Mouse (Mus musculus): ENCODE results near the gene Tpst1. TPM values are rescaled to one million over a fixed set of nuclear protein-coding genes. Genes with fewer than 3 reads are reported as not detected.
A peak's percentile ranks its signal among the peaks of the same experiment; 100 is the strongest.

The Tpst1 gene
- total and polyA plus RNA-seq, 3 experiments = 31.7 to 32.3 TPM; not detected in 1

- no peak for TF ChIP-seq UBTF (IDR thresholded peaks at IDR 0.05; ENCODE audit: borderline replicate concordance, insufficient read depth, low read depth, low read length)
- no peak for TF ChIP-seq NELFE (IDR thresholded peaks at IDR 0.05; ENCODE audit: low read depth, low read length)
- peak; percentile 82 for TF ChIP-seq SIN3A (IDR thresholded peaks at IDR 0.05; ENCODE audit: low read length)
- TF ChIP-seq MXI1 (IDR thresholded peaks at IDR 0.05; ENCODE audit: low read depth, low read length) = peak; percentile 42; the same call in 1 of the 2 replicates
- TF ChIP-seq ZMIZ1 (IDR thresholded peaks at IDR 0.05; ENCODE audit: low read depth, low read length) = no peak
- no peak for TF ChIP-seq BHLHE40 (IDR thresholded peaks at IDR 0.05; ENCODE audit: borderline replicate concordance, low read depth, low read length)
- peak; percentile 58 for TF ChIP-seq GATA1 (IDR thresholded peaks at IDR 0.05; ENCODE audit: low read depth, low read length)
- no peak for TF ChIP-seq MEF2A (IDR thresholded peaks at IDR 0.05; ENCODE audit: extremely low read depth, insufficient replicate concordance, low read depth, low read length, poor library complexity, severe bottlenecking)
- no peak for TF ChIP-seq NRF1 (IDR thresholded peaks at IDR 0.05; ENCODE audit: insufficient read depth, low read depth, low read length, poor library complexity, severe bottlenecking)
- TF ChIP-seq EP300 (IDR thresholded peaks at IDR 0.05; ENCODE audit: low read depth in 1 of 2, low read length in 2 of 2) = peak; percentile 62 to 67
Observed at GRCm38 (mm10) chr5:130067841-130068264, 5.3 kb upstream of the Tpst1 start (continued).

- no peaks in the 10 kb centered on the region for H3K9me3 ChIP-seq (replicated peaks; ENCODE audit: insufficient read depth, low read length)
- no peaks in the 10 kb centered on the region for H3K27me3 ChIP-seq (ENCODE audit: control insufficient read depth in 1 of 2, insufficient read depth in 2 of 2, low read length in 2 of 2)
- no peaks in the 10 kb centered on the region for H3K36me3 ChIP-seq (ENCODE audit: control insufficient read depth in 1 of 2, insufficient read depth in 2 of 2, low read length in 2 of 2)
- no peak overlapping the region for H3K27ac ChIP-seq (ENCODE audit: control insufficient read depth, low read depth, low read length)
- TF ChIP-seq E2F4 (IDR thresholded peaks at IDR 0.05; ENCODE audit: borderline replicate concordance, low read depth, low read length) (no peak), KAT2A (conservative IDR thresholded peaks at IDR 0.05; ENCODE audit: low read depth, low read length) (no peak), MAZ (IDR thresholded peaks at IDR 0.05; ENCODE audit: low read depth, low read length) (no peak), CHD1 (IDR thresholded peaks at IDR 0.05; ENCODE audit: low read depth, low read length) (no peak), SMC3 (IDR thresholded peaks at IDR 0.05; ENCODE audit: low read depth, low read length) (no peak), UBTF (IDR thresholded peaks at IDR 0.05; ENCODE audit: borderline replicate concordance, insufficient read depth, low read depth, low read length) (no peak), HCFC1 (IDR thresholded peaks at IDR 0.05; ENCODE audit: low read depth, low read length) (no peak), CHD2 (IDR thresholded peaks at IDR 0.05; ENCODE audit: low read length) (no peak), CTCF (IDR thresholded peaks at IDR 0.05 in 2 of 3, conservative IDR thresholded peaks at IDR 0.05 in 1 of 3; ENCODE audit: control insufficient read depth in 1 of 3, insufficient read depth in 1 of 3, low read depth in 2 of 3, low read length in 3 of 3, poor library complexity in 1 of 3, severe bottlenecking in 1 of 3) (no peak)
- peaks cover 5 to 10% of the 10 kb centered on the region in 2 experiments; a peak in 2 of 4 replicates for H3K4me1 ChIP-seq (ENCODE audit: control insufficient read depth in 1 of 2, insufficient read depth in 2 of 2, low read length in 2 of 2)
- no peak overlapping the region for H3K4me3 ChIP-seq (ENCODE audit: control insufficient read depth in 1 of 2, insufficient read depth in 1 of 2, low read depth in 2 of 2, low read length in 2 of 2)
- peaks cover 2% of the 10 kb centered on the region; the same call in 1 of the 2 replicates for H3K79me2 ChIP-seq (ENCODE audit: control insufficient read depth, insufficient read depth, low read length, poor library complexity)
- no peak for DNase-seq (ENCODE audit: low read depth, low spot score)
- H3K9ac ChIP-seq (ENCODE audit: control insufficient read depth, low read depth, low read length, poor library complexity, severe bottlenecking) = no peak overlapping the region
Observed at GRCm38 (mm10) chr5:130074491-130074890, 1.4 kb downstream of the Tpst1 start.

- Histone ChIP-seq H3K27me3 (ENCODE audit: control insufficient read depth in 1 of 2, insufficient read depth in 2 of 2, low read length in 2 of 2) (no peaks in the 10 kb centered on the region), H3K79me2 (ENCODE audit: control insufficient read depth, insufficient read depth, low read length, poor library complexity) (peaks cover 9% of the 10 kb centered on the region), H3K4me1 (ENCODE audit: control insufficient read depth in 1 of 2, insufficient read depth in 2 of 2, low read length in 2 of 2) (peaks cover 8 to 13% of the 10 kb centered on the region in 2 experiments), H3K9ac (ENCODE audit: control insufficient read depth, low read depth, low read length, poor library complexity, severe bottlenecking) (no peak overlapping the region), H3K9me3 (replicated peaks; ENCODE audit: insufficient read depth, low read length) (no peaks in the 10 kb centered on the region), H3K27ac (ENCODE audit: control insufficient read depth, low read depth, low read length) (no peak overlapping the region), H3K36me3 (ENCODE audit: control insufficient read depth in 1 of 2, insufficient read depth in 2 of 2, low read length in 2 of 2) (peaks cover 0 to 5% of the 10 kb centered on the region in 2 experiments; a peak in 1 of 4 replicates), H3K4me3 (ENCODE audit: control insufficient read depth in 1 of 2, insufficient read depth in 1 of 2, low read depth in 2 of 2, low read length in 2 of 2) (no peak overlapping the region)
- no peak for DNase-seq (ENCODE audit: low read depth, low spot score)
- TF ChIP-seq BHLHE40 (IDR thresholded peaks at IDR 0.05; ENCODE audit: borderline replicate concordance, low read depth, low read length) (no peak), POLR2A (IDR thresholded peaks at IDR 0.05; ENCODE audit: control insufficient read depth in 1 of 2, insufficient read depth in 1 of 2, low read depth in 1 of 2, low read length in 2 of 2, poor library complexity in 1 of 2) (no peak), RCOR1 (IDR thresholded peaks at IDR 0.05; ENCODE audit: low read depth, low read length) (no peak), EP300 (IDR thresholded peaks at IDR 0.05; ENCODE audit: low read depth in 1 of 2, low read length in 2 of 2) (no peak), ETS1 (IDR thresholded peaks at IDR 0.05; ENCODE audit: low read depth, low read length) (no peak), GATA1 (IDR thresholded peaks at IDR 0.05; ENCODE audit: low read depth, low read length) (no peak), CTCF (IDR thresholded peaks at IDR 0.05 in 2 of 3, conservative IDR thresholded peaks at IDR 0.05 in 1 of 3; ENCODE audit: control insufficient read depth in 1 of 3, insufficient read depth in 1 of 3, low read depth in 2 of 3, low read length in 3 of 3, poor library complexity in 1 of 3, severe bottlenecking in 1 of 3) (no peak), CHD2 (IDR thresholded peaks at IDR 0.05; ENCODE audit: low read length) (no peak), MYB (IDR thresholded peaks at IDR 0.05; ENCODE audit: low read depth, low read length) (no peak), ZC3H11A (IDR thresholded peaks at IDR 0.05; ENCODE audit: low read depth, low read length) (no peak), MXI1 (IDR thresholded peaks at IDR 0.05; ENCODE audit: low read depth, low read length) (no peak), ZMIZ1 (IDR thresholded peaks at IDR 0.05; ENCODE audit: low read depth, low read length) (no peak), TAL1 (IDR thresholded peaks at IDR 0.05; ENCODE audit: low read length) (no peak), USF1 (IDR thresholded peaks at IDR 0.05; ENCODE audit: low read depth, low read length) (no peak), E2F4 (IDR thresholded peaks at IDR 0.05; ENCODE audit: borderline replicate concordance, low read depth, low read length) (no peak), HCFC1 (IDR thresholded peaks at IDR 0.05; ENCODE audit: low read depth, low read length) (no peak), NELFE (IDR thresholded peaks at IDR 0.05; ENCODE audit: low read depth, low read length) (no peak), ZKSCAN1 (IDR thresholded peaks at IDR 0.05; ENCODE audit: low read depth, low read length) (no peak), KAT2A (conservative IDR thresholded peaks at IDR 0.05; ENCODE audit: low read depth, low read length) (no peak)
Observed at GRCm38 (mm10) chr5:130076396-130076795, 3.3 kb downstream of the Tpst1 start.

All from MEL (cell line).